30 mouse cellular contexts compared by ENCODE assay signal in genomic region chr4:118581508-118581907, GRCm38 (mm10). TPM values are rescaled to one million over a fixed set of nuclear protein-coding genes. Genes with fewer than 3 reads are reported as not detected.
DNase-seq lines count a peak whose midpoint lies in the region; ATAC-seq and TF ChIP-seq lines count a peak whose summit lies in the region.
"Had no signal": no experiment of that assay in that cellular context is flagged by ENCODE, and none has a peak within 500 bp of the region (broad histone marks: within the 10 kb centered on the region; RNA-seq: fewer than 3 reads in every experiment).

No protein-coding gene starts in this region.

- no peak overlapping the region for H3K9ac ChIP-seq in hindbrain, postnatal 0 days (replicated peaks; ENCODE audit: low read length)
- no peak overlapping the region for H3K9ac ChIP-seq in heart, adult 2 months (ENCODE audit: low read depth, low read length)
- H3K9ac ChIP-seq: embryonic facial prominence, embryonic 12.5 days; forebrain, embryonic 13.5 days; intestine, embryonic 15.5 days; liver, embryonic 13.5 days; midbrain, embryonic 13.5 days had no signal

- H3K4me2 ChIP-seq in hindbrain, postnatal 0 days (ENCODE audit: low read depth, low read length) = no peak overlapping the region
- H3K4me2 ChIP-seq: embryonic facial prominence, embryonic 12.5 days; forebrain, embryonic 13.5 days; intestine, embryonic 15.5 days; liver, embryonic 13.5 days; midbrain, embryonic 13.5 days had no signal

- H3K9me3 ChIP-seq in hindbrain, postnatal 0 days (ENCODE audit: low read length) = no peaks in the 10 kb centered on the region
- H3K9me3 ChIP-seq: embryonic facial prominence, embryonic 12.5 days; forebrain, embryonic 13.5 days; heart, embryonic 10.5 days; intestine, embryonic 15.5 days; liver, embryonic 13.5 days; midbrain, embryonic 13.5 days had no signal

- no peaks in the 10 kb centered on the region for H3K36me3 ChIP-seq in hindbrain, postnatal 0 days (ENCODE audit: insufficient read depth, low read length)
- H3K36me3 ChIP-seq in heart, adult 2 months (ENCODE audit: control insufficient read depth, insufficient read depth, low read length) = no peaks in the 10 kb centered on the region
- H3K36me3 ChIP-seq: embryonic facial prominence, embryonic 12.5 days; heart, embryonic 10.5 days; intestine, embryonic 15.5 days; liver, embryonic 13.5 days; midbrain, embryonic 13.5 days had no signal

- no peak for TF ChIP-seq CTCF in hindbrain, postnatal 0 days (IDR thresholded peaks at IDR 0.05; ENCODE audit: low read depth)
- TF ChIP-seq CTCF in heart, adult 2 months (IDR thresholded peaks at IDR 0.05) = no peak

- TF ChIP-seq EP300 in heart, adult 2 months (IDR thresholded peaks at IDR 0.05; ENCODE audit: insufficient read depth, low read depth, low read length) = no peak

- intact Hi-C loops in left cerebral cortex, postnatal 4 days (cut with DNase I) = no loop called here
- intact Hi-C loops in heart, adult 2 months (cut with DNase I) = no loop called here

- no peaks in the 10 kb centered on the region for H3K4me1 ChIP-seq in hindbrain, postnatal 0 days (ENCODE audit: insufficient read depth, low read length)
- no peaks in the 10 kb centered on the region for H3K4me1 ChIP-seq in heart, adult 2 months (ENCODE audit: control insufficient read depth, insufficient read depth, low read length)
- H3K4me1 ChIP-seq: embryonic facial prominence, embryonic 12.5 days; heart, embryonic 10.5 days; intestine, embryonic 15.5 days; liver, embryonic 13.5 days had no signal

- no peak overlapping the region for H3K4me3 ChIP-seq in hindbrain, postnatal 0 days (ENCODE audit: low read length)
- H3K4me3 ChIP-seq in heart, adult 2 months = no peak overlapping the region
- H3K4me3 ChIP-seq: embryonic facial prominence, embryonic 12.5 days; forebrain, embryonic 13.5 days; gastrocnemius, adult 2 months; heart, embryonic 10.5 days; intestine, embryonic 15.5 days; layer of hippocampus, adult 2 months; liver, embryonic 13.5 days; midbrain, embryonic 13.5 days had no signal

- no peaks in the 10 kb centered on the region for H3K79me2 ChIP-seq in heart, adult 2 months (replicated peaks; ENCODE audit: control insufficient read depth, insufficient read depth, low read length)

- DNase-seq in embryo, embryonic 10 days (ENCODE audit: low spot score) = peak; percentile 20
- no peak for DNase-seq in embryo, embryonic 9.5 days (ENCODE audit: extremely low spot score)
- peak; percentile 72 for DNase-seq in left cerebral cortex, postnatal 4 days
- no peak for DNase-seq in left cerebral cortex, adult 9 months (ENCODE audit: low spot score in 2 of 2)
- DNase-seq in R1 (ENCODE audit: low read depth, low spot score) = peak; percentile 39
- no peak for DNase-seq in hindbrain, postnatal 0 days (ENCODE audit: low spot score)
- DNase-seq in adrenal gland, postnatal 25 days = no peak
- no peak for DNase-seq in heart, adult 2 months
- DNase-seq: adrenal gland, postnatal 10 days; cerebellum, postnatal 36 days; gastrocnemius, adult 2 months; kidney, adult 9 months; kidney, postnatal 14 days; liver, embryonic 13.5 days; lung, adult 2 months; lung, postnatal 14 days; right cerebral cortex, postnatal 14 days; spleen, adult 18-20 months had no signal

- no peaks in the 10 kb centered on the region for H3K27me3 ChIP-seq in hindbrain, postnatal 0 days (ENCODE audit: insufficient read depth, low read length)
- H3K27me3 ChIP-seq in heart, adult 2 months (ENCODE audit: control insufficient read depth, insufficient read depth, low read length) = no peaks in the 10 kb centered on the region; the same call in 1 of the 2 replicates
- H3K27me3 ChIP-seq: embryonic facial prominence, embryonic 12.5 days had no signal

- 0 out of 2 replicates have a peak, but pooled peaks have one; percentile 32 for ATAC-seq in hindbrain, postnatal 0 days
- ATAC-seq: forebrain, embryonic 13.5 days; intestine, embryonic 15.5 days; midbrain, embryonic 13.5 days had no signal

- no peak overlapping the region for H3K27ac ChIP-seq in hindbrain, postnatal 0 days
- H3K27ac ChIP-seq in heart, adult 2 months = no peak overlapping the region
- H3K27ac ChIP-seq: embryonic facial prominence, embryonic 12.5 days; forebrain, embryonic 13.5 days; gastrocnemius, adult 2 months; heart, embryonic 10.5 days; intestine, embryonic 15.5 days; layer of hippocampus, adult 2 months; liver, embryonic 13.5 days; midbrain, embryonic 13.5 days had no signal

- WGBS in hindbrain, postnatal 0 days = 32% methylated on average over 11 of the region's 11 CpGs
- WGBS in heart, adult 2 months = 51% methylated on average over 11 of the region's 11 CpGs

- no peak for TF ChIP-seq POLR2A in heart, adult 2 months (IDR thresholded peaks at IDR 0.05; ENCODE audit: insufficient read depth, low read depth, low read length)

RNA-seq across cellular contexts. Expression of gene Tmem125, which starts 37.7 kb away (rescaled TPM):
- total RNA-seq in left cerebral cortex, postnatal 4 days (2021) = 1 to 10 TPM in 1 of 2 experiments, under 1 TPM in 1; 0.34 to 1.0 TPM
- total RNA-seq in hindbrain, postnatal 0 days (2014; rRNA removed) = 0.90 and 4.8 TPM in 2 replicates
- 0.64 and 0.83 TPM in 2 replicates for polyA plus RNA-seq in hindbrain, postnatal 0 days (2015; fragmentation: Nextera tagmentation; extraction: Ambion mirVana)
- not detected in 2 replicates for total RNA-seq in adrenal gland, postnatal 25 days (2021)
- total RNA-seq in heart, adult 2 months (2021) = not detected
- polyA plus RNA-seq in heart, adult 2 months (2012; rRNA removed) = 0.44 and 0.70 TPM in 2 replicates
- total RNA-seq: gastrocnemius, adult 2 months; hematopoietic stem cell, adult 5-6 weeks had no signal
- polyA plus RNA-seq: forebrain, embryonic 13.5 days; midbrain, embryonic 13.5 days; neural tube, embryonic 14.5 days had no signal

RNA-seq across cellular contexts. Expression of gene Cfap57, which starts 39.1 kb away (rescaled TPM):
- 1 to 10 TPM in 1 of 2 experiments, under 1 TPM in 1; 0.97 to 1.3 TPM for total RNA-seq in left cerebral cortex, postnatal 4 days (2021)
- 0.65 and 1.3 TPM in 2 replicates for total RNA-seq in hindbrain, postnatal 0 days (2014; rRNA removed)
- polyA plus RNA-seq in hindbrain, postnatal 0 days (2015; fragmentation: Nextera tagmentation; extraction: Ambion mirVana) = 0.70 and 1.2 TPM in 2 replicates
- total RNA-seq in adrenal gland, postnatal 25 days (2021) = not detected in 2 replicates
- under 1 TPM in 1 of 2 experiments, not detected in 1; 0.05 TPM for total RNA-seq in heart, adult 2 months (2021)
- 0.03 and 0.14 TPM in 2 replicates for polyA plus RNA-seq in heart, adult 2 months (2012; rRNA removed)
- total RNA-seq: adrenal gland, postnatal 10 days; gastrocnemius, adult 2 months; gastrocnemius, postnatal 4 days; MEL had no signal

RNA-seq across cellular contexts. Expression of gene Ebna1bp2, which starts 39.1 kb away (rescaled TPM):
- total RNA-seq in left cerebral cortex, postnatal 4 days (2021) = 10 to 100 TPM; 72.4 to 76.5 TPM
- 31.6 and 40.0 TPM in 2 replicates for total RNA-seq in hindbrain, postnatal 0 days (2014; rRNA removed)
- polyA plus RNA-seq in hindbrain, postnatal 0 days (2015; fragmentation: Nextera tagmentation; extraction: Ambion mirVana) = 85.4 and 98.5 TPM in 2 replicates
- total RNA-seq in adrenal gland, postnatal 25 days (2021) = 67.7 and 74.7 TPM in 2 replicates
- 10 to 100 TPM; 34.1 to 38.1 TPM for total RNA-seq in heart, adult 2 months (2021)
- polyA plus RNA-seq in heart, adult 2 months (2012; rRNA removed) = 20.0 and 22.4 TPM in 2 replicates

RNA-seq across cellular contexts. Expression of gene 2610528J11Rik, which starts 54.7 kb away (rescaled TPM):
- under 1 TPM in 1 of 2 experiments, not detected in 1; 0.38 TPM for total RNA-seq in left cerebral cortex, postnatal 4 days (2021)
- not detected in 2 replicates for total RNA-seq in hindbrain, postnatal 0 days (2014; rRNA removed)
- not detected in 2 replicates for polyA plus RNA-seq in hindbrain, postnatal 0 days (2015; fragmentation: Nextera tagmentation; extraction: Ambion mirVana)
- not detected in 2 replicates for total RNA-seq in adrenal gland, postnatal 25 days (2021)
- total RNA-seq in heart, adult 2 months (2021) = not detected
- 0.37 TPM in 1 of 2 replicates, not detected in the other for polyA plus RNA-seq in heart, adult 2 months (2012; rRNA removed)
- total RNA-seq: gastrocnemius, adult 2 months; gastrocnemius, postnatal 4 days; hematopoietic stem cell, adult 5-6 weeks; layer of hippocampus, adult 2 months; left cerebral cortex, postnatal 25 days; megakaryocyte progenitor cell, adult 5-6 weeks; MEL had no signal
- polyA plus RNA-seq: neural tube, embryonic 14.5 days had no signal

Comparison
In these comparisons a context has a peak if more than half of its experiments do, and no peak if none do; other contexts are left out.
1. DNase-seq: peak in embryo, embryonic 10 days (single experiment), left cerebral cortex, postnatal 4 days (single experiment) and R1 (single experiment); none in embryo, embryonic 9.5 days (single experiment), left cerebral cortex, adult 9 months (0 of 2), hindbrain, postnatal 0 days (single experiment), adrenal gland, postnatal 25 days (single experiment) and heart, adult 2 months (0 of 2).